Mouse (Mus musculus) gastrocnemius, postnatal 4 days (tissue): ENCODE measurements at regions not wholly inside any gene's neighbourhood (a gene's known extent, or its start where the extent isn't known, plus 50 kb on each side); places are given as distances from the start of the nearest gene placed in this dataset.
A peak's percentile ranks its signal among the peaks of the same experiment; 100 is the strongest.

Experiments
- DNase-seq, 2 experiments: peaks; one replicate each; pipeline ENCODE4 v3.0.0; 2021 to 2022; ENCODE audit warnings: low spot score in 2 of 2, mixed read lengths in 2 of 2

DNA sequence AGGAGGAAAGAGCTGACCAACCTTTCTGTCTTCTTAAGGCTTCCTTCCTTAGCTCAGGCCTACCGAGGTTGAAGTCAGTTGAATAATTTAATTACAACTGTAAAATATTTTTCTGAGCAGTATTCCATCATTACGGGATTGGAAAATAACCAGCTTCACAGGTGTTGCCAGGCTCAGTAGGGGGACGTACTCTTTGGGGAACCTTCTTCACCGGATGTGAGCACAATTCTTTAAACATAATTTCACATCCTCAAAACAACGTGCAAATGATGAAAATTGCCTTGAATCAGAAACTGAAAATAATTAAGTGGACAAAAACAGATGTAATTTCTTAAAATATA lies 515.9 kb downstream of the Tns3 start:
- no peak for DNase-seq

DNA sequence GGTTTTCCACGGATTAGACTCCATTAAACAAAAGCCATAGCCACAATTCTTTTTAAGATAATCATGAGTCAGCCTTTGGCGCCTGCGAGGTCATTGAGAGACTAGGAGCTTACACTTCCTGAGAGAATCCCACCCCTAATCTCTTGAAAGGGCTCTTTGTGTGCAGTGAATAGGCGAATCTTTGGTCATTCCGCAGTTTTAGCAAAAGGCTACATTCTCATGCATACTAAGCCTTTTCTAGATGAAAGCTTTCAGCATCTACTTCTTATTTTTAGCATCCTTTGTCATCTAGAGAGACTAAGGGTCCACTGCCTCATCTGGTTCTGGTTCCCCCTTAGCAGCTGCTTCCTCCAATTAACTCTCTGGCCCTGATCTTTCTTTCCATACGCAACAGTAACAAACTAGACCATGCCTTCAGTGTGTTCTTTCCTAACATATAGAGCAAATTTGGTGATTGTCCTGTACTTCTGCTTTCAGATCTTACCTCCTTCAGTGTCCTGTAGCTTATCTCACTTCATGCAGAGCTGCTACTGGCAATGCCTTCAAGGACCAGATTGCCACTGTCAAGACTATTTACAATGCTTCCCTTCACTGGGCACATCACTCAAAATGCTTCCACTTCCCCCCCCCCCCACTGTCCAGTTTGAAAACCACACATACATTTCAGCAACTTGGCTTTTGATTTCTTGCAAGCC lies 516.4 kb downstream of the Tns3 start:
- DNase-seq: no peak

GRCm38 (mm10) chr11:8137366-8137765 lies 527.0 kb downstream of the Tns3 start:
- DNase-seq: no peak

DNA sequence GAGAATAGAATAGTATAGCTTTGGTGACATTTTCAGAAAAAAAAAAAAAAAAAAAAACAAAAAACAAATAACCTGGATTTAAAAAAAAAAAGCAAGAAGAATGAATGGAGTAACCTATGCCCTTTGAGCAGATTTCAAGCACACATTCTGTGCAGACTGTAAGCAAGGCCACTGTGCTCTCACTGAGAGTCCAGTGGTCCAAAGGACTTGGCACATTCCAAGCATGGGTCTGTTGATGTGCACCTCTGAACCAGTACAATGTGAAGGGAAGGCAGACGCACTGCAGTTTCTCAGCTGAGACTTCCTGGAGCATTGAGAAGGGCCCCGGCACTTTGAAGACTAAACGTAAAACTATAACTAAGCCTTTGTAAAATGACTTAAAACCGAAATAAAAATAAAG lies 527.7 kb downstream of the Tns3 start:
- no peak for DNase-seq

DNA sequence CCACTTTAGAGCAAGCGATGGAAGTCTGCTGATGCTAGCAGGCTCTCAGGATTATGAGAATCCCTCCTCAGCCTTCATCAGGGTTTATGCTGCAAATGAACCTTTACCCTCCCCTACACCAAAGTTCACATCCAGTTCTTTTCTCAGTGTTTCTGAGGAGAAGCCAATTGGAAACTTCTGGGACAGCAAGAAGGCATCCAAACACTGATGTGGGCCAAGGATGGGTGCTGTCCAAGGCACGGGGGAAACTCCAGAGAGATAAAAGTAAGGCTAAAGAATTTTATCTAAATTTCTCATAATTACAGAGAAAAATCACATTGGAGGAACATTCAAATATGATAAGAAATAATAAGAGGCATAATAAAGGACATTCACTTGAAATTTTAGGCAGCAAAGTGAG lies 555.0 kb downstream of the Tns3 start:
- DNase-seq: no peak

DNA sequence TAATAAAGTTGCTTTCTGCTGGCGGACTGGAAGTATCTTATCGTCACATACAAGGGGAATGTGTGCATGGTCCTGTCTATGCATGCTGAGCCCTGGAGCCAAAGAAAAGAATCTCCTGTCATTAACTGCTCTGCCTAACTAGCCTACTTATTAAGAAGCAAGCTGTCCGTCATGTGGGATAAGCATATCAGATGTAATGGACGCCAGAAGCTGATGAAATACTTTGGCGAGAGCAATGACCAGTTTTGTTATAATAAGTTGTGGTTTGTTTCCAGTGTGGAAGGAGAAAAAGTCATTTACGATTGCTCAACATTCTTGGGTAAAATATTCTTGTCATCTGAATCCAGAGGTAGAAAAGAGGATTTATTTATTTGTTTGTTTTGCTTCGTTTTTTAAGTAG lies 563.2 kb downstream of the Tns3 start:
- no peak for DNase-seq

DNA sequence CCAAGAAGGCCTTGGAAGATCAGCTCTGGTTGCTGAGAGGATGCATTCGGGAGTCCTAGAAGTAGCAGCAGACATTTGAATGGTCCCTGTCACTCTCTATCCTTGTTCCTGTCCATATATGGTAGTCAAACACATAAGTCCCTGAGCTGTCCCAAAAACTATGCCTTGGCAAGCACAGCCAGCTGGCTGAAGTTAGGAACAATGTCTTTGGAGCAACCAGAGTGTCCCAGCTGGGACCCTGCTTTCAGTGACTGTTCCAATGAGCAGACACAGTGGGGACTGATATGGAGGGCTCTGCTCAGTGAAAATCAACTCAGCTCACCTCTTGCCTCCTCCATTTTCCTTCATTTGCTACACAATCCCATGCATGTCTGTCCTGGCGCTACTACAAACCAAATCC lies 580.0 kb downstream of the Tns3 start:
- DNase-seq: no peak

DNA sequence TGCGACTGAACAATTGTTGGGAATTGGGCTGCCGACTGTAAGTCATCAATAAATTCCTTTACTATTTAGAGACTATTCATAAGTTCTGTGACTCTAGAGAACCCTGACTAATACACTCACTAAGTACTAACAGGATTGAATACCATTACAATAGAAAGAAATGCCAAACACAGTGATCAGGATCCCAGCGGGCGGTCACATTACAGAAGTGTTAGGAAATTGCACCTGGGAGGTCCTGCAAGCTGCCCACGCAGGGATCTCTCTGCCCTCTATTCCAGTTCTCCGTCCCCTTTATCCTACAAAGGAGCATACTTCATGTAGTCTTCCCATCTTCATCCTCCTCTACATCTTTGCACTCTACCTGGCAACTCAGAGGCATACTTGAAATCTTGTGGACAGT lies 581.5 kb downstream of the Tns3 start:
- no peak for DNase-seq

DNA sequence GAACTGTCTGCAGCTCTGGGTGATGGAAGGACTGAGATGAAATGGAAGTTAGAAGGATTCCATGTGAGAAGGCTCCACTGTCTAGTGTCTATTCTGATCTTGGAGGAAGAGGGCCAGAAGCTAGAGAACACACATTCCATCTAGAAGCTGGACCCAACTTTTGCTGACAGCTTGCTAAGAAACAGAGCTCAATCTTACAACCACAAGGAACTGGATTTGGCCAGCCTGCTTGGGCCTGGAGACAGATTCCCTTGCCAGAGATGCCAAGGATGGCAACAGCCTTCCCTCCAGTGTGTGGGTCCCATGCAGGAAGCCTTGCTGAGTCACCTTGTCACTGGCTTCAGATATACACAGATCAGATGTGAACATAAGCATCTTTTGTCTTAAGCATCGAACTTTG lies 591.0 kb downstream of the Tns3 start:
- DNase-seq: no peak

DNA sequence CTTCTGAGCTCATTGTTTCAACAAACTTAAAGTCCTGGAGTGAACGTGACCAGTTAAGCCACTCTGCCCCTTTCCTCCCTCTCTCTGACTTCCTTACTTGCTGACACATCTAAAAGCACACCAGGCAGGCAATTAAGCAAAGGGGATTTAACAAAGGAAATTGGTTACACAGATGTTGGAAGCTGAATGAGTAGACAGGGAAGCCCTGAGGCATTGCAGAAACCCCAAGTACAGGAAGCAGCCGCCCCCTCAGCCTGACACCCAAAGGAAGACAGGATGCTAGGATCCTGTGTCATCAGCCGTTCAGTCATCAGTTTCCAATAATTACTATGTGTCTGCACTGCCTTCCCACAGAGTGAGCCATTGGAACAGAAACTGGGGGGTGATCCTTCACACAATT lies 595.5 kb downstream of the Tns3 start:
- no peak for DNase-seq

DNA sequence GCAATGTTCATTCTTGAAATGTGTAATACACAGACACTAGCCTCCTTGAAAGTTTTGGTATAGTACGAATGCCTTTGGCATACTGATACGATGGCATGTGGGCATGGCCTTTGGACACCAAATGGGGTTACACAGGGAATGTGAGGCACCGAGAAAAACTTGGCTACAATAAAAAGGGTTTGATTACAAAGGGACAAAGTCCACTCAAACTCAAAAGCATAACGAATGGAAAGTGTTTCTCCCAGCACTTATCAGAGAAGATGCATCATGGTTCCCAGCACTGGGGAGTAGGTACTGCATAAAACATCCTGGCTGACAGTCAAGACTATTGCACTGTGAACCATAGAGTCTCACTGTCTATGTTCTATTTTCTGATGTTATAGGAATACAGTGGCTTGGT lies 597.0 kb downstream of the Tns3 start:
- DNase-seq: no peak

- DNase-seq: no peak
Observed at GRCm38 (mm10) chr11:8065811-8066210, 598.5 kb downstream of the Tns3 start.

DNA sequence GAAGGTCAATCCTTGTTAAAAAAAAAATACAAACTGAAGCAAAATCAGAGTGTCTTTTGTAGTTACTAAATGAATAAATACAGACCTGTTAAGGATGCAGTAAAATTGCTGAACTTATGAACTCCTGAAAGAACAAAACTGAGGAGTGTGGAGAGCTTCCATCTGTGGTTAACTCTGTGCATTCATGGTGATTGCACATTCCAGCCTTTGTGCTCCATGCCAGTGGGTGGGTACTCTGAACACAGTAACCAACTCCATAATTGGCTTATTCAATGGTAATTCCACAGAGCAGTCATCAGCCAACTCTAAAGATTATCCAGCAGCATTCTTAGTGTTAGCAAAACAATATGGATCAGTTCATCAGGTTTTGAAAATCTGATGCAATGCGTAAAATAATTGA lies 599.2 kb downstream of the Tns3 start:
- no peak for DNase-seq

DNA sequence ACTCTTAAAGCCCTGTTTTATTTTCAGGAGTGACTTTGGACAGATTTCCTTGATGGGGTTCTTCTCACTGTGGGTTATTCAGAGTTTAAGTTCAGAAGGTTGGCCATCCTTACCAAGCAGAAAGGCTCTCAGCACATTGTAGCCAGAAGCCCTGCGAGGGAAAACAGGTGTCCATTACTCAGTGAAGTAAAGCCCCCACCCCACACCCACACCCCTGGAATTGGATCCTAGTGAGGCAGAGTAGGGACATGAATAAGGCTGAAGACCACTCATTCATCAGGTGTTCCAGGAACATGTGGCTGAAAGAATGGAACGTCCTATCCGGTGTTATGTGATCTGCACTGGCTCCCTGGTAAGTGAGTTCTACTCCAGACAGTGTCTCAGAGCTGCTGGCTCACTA lies 602.3 kb downstream of the Tns3 start:
- DNase-seq: no peak

- DNase-seq: no peak
Observed at GRCm38 (mm10) chr11:8061573-8061972, 602.8 kb downstream of the Tns3 start.

GRCm38 (mm10) chr11:8051499-8051898 lies 612.8 kb downstream of the Tns3 start:
- DNase-seq: no peak

GRCm38 (mm10) chr11:8045086-8045485 lies 619.2 kb downstream of the Tns3 start:
- DNase-seq: no peak

GRCm38 (mm10) chr11:8030119-8030518 lies 634.2 kb downstream of the Tns3 start:
- no peak for DNase-seq

DNA sequence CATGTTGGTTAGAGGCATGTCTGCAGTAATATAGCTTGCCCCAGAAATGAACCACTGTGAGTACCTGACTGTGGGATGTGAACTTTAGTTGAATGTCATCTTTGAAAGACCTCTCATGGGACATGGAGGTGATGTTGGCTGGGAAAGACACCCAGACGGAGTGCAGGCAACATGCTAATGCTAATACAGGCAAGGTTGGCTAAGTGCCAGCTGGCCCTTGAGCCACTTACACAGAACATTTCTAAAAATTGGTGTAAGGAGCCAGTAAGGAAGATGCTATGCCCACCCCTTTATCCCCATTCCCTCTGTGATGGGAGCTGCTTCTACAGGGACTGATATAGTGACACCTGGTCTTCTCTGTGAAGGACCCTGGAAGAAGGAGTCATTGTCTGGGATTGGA lies 656.5 kb downstream of the Tns3 start:
- DNase-seq: peak in 1 of 2 experiments; percentile 9

DNA sequence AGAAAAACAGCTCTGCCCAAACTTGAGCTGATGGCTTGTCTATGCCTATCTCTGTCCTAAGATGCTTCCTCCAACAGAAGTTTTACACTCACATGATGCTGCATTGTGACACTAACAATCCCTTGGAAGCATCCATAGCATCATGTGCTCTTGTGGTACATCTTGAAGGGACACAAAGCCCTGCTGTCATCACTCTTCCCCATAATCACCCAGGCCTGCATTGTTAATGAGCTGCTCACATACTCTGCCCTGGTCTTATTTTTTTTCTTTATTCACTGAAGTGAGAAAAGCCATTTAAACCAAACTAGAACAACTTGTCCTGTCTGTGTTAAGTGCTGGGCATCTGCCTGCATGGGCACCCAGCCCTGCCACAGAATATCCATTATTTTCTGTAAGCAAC lies 683.3 kb downstream of the Tns3 start:
- DNase-seq: no peak

GRCm38 (mm10) chr11:7975845-7976244 lies 688.5 kb downstream of the Tns3 start:
- DNase-seq: no peak

GRCm38 (mm10) chr11:7949931-7950330 lies 714.4 kb downstream of the Tns3 start:
- no peak for DNase-seq

- no peak for DNase-seq
Observed at GRCm38 (mm10) chr11:7949201-7949875, 715.0 kb downstream of the Tns3 start.
